Mouse (Mus musculus) hindbrain, embryonic 11.5 days (tissue): ENCODE data around the gene AW011738. TPM values are rescaled to one million over a fixed set of nuclear protein-coding genes. Genes with fewer than 3 reads are reported as not detected.

ENCODE experiments used
- ATAC-seq: fragments of 200-750 bp; cut with Nextera tagmentation; 2 replicates; pipeline ENCODE4 v1.8.0; 2017; ENCODE audit warnings: mild to moderate bottlenecking, moderate TSS enrichment, moderate library complexity; ENCODE audit not compliant: low FRiP score
- DNase-seq: peaks from one replicate; pipeline ENCODE4 v3.0.0-alpha.2; 2015; ENCODE audit warnings: low spot score
- H3K27ac ChIP-seq: fragments of 300-500 bp; sonication (generic); 2 replicates; pipeline ENCODE4 v1.5.1; 2014; ENCODE audit warnings: mild to moderate bottlenecking, low read depth, low read length
- H3K27me3 ChIP-seq: fragments of 300-500 bp; sonication (generic); 2 replicates; pipeline ENCODE4 v1.6.1; 2014; ENCODE audit warnings: mild to moderate bottlenecking, low read length, moderate library complexity, mixed read lengths; ENCODE audit not compliant: control insufficient read depth, insufficient read depth
- H3K36me3 ChIP-seq: fragments of 300-500 bp; sonication (generic); 2 replicates; pipeline ENCODE4 v1.6.1; 2014; ENCODE audit warnings: mild to moderate bottlenecking, low read length, moderate library complexity, mixed read lengths; ENCODE audit not compliant: control insufficient read depth, insufficient read depth
- H3K4me1 ChIP-seq: fragments of 300-500 bp; sonication (generic); replicated peaks from 2 replicates; pipeline ENCODE4 v1.6.1; 2014; ENCODE audit warnings: low read length, mixed read lengths; ENCODE audit not compliant: control insufficient read depth, insufficient read depth
- H3K4me2 ChIP-seq: fragments of 300-500 bp; sonication (generic); replicated peaks from 2 replicates; pipeline ENCODE4 v1.6.1; 2014; ENCODE audit warnings: mild to moderate bottlenecking, low read depth, low read length
- H3K4me3 ChIP-seq: fragments of 300-500 bp; sonication (generic); 2 replicates; pipeline ENCODE4 v1.5.1; 2014; ENCODE audit warnings: low read depth, low read length
- H3K9ac ChIP-seq: fragments of 300-500 bp; sonication (generic); 2 replicates; pipeline ENCODE4 v1.6.1; 2014; ENCODE audit warnings: low read depth, low read length
- H3K9me3 ChIP-seq: fragments of 300-500 bp; sonication (generic); 2 replicates; pipeline ENCODE4 v1.6.1; 2016; ENCODE audit warnings: low read length; ENCODE audit not compliant: control insufficient read depth
- WGBS: fragments of 180-500 bp; shearing (Covaris S2); extraction: QIAGEN DNeasy Blood & Tissue Kit; methylation state at CpG from one replicate; pipeline ENCODE4 v1.1.7; 2014; 5-methylcytosine and 5-hydroxymethylcytosine counted together
- polyA plus RNA-seq: library from polyadenylated mRNA; unstranded; fragments of >200 nt; fragmentation: Nextera tagmentation; extraction: Ambion mirVana; gene quantifications from 2 replicates; pipeline ENCODE4 v1.2.1, GENCODE M21; 2014

Gene AW011738
- polyA plus RNA-seq, 1 experiment from 2014 or later = 2.0 TPM

DNA sequence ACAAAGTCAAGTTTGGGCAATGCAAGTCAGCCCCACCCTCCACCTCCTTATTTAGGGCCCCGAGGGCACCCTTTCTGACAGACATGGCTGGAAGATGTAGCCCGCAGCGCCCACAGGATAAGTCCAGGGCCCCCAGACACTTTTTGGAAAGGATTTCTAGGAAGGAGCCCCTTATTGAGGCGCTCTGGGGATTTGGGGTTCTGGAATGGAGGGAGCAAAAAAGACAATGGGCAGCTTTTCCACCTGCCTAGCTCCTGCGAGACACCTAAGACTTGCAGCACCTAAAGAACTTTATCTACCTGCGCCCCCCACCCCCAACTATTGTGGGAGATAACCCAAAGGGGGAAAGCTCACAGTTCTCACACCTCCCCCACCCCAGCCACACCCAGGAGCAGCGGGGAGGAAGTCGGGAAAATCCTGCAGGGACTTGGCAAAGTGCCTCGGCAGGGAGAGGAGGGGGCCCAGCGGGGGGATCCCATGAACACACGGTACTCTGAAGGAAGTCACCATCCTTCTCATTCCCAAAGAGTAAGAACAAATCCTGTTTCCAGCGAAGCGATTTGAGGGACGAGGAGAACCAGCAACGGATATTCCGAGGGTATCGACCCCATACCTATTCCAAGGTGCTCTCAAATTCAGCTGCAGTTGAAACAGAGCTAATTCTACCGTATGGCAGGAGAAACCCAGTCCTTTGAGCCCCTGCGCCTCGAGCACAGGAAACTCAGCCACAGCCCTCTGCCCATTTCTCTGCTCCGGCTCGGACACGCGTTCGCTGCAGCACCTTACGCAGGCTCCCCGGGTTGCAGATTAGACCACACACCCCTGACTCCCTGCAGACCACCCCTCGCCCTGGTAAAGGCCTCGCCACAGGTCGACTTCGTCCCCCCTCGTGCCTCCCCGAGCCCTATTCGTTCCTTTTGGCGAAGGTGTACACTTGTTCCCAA, 6.9 kb upstream of the AW011738 start:
- Histone ChIP-seq H3K4me1 (peaks cover 9% of the 10 kb centered on the region), H3K4me3 (peak overlapping the region; percentile 96), H3K36me3 (no peaks in the 10 kb centered on the region), H3K4me2 (peak overlapping the region; percentile 86), H3K9me3 (no peaks in the 10 kb centered on the region), H3K27me3 (no peaks in the 10 kb centered on the region), H3K9ac (peak overlapping the region; percentile 94), H3K27ac (peak overlapping the region; percentile 95)
- ATAC-seq = peak; percentile 6; the same call in 1 of the 2 replicates
- WGBS = 3% methylated on average over 35 of the region's 35 CpGs
- peak; percentile 62 for DNase-seq

- DNase-seq = no peak
- H3K4me1 ChIP-seq = peaks cover 8% of the 10 kb centered on the region
- peak; percentile 86 for ATAC-seq
- H3K36me3 ChIP-seq = no peaks in the 10 kb centered on the region
- H3K9me3 ChIP-seq = no peaks in the 10 kb centered on the region
- peak within 1 kb of the TSS; percentile 95 for H3K27ac ChIP-seq
- H3K4me3 ChIP-seq = peak within 1 kb of the TSS; percentile 96
- H3K27me3 ChIP-seq = no peaks in the 10 kb centered on the region
- peak within 1 kb of the TSS; percentile 94 for H3K9ac ChIP-seq
- peak within 1 kb of the TSS; percentile 86 for H3K4me2 ChIP-seq
- WGBS = 2% methylated on average over 22 of the region's 88 CpGs
Measured at GRCm38 (mm10) chr4:156197131-156197828, 5.8 kb upstream of the AW011738 start, which contains the start of gene Agrn. Gene Agrn, minus strand, starts transcription at chr4:156197488.

GRCm38 (mm10) chr4:156197829-156198205, 5.3 kb upstream of the AW011738 start:
- peak overlapping the region; percentile 51 for H3K9ac ChIP-seq
- DNase-seq (peak; percentile 97), ATAC-seq (peak; percentile 95)
- H3K36me3 ChIP-seq = no peaks in the 10 kb centered on the region
- H3K4me3 ChIP-seq = peak overlapping the region; percentile 96
- H3K27ac ChIP-seq = peak overlapping the region; percentile 95
- H3K4me1 ChIP-seq = peaks cover 6% of the 10 kb centered on the region
- WGBS = under 1% methylated on average over 22 of the region's 26 CpGs
- no peaks in the 10 kb centered on the region for H3K27me3 ChIP-seq
- H3K9me3 ChIP-seq = no peaks in the 10 kb centered on the region
- peak overlapping the region; percentile 41 for H3K4me2 ChIP-seq

DNA sequence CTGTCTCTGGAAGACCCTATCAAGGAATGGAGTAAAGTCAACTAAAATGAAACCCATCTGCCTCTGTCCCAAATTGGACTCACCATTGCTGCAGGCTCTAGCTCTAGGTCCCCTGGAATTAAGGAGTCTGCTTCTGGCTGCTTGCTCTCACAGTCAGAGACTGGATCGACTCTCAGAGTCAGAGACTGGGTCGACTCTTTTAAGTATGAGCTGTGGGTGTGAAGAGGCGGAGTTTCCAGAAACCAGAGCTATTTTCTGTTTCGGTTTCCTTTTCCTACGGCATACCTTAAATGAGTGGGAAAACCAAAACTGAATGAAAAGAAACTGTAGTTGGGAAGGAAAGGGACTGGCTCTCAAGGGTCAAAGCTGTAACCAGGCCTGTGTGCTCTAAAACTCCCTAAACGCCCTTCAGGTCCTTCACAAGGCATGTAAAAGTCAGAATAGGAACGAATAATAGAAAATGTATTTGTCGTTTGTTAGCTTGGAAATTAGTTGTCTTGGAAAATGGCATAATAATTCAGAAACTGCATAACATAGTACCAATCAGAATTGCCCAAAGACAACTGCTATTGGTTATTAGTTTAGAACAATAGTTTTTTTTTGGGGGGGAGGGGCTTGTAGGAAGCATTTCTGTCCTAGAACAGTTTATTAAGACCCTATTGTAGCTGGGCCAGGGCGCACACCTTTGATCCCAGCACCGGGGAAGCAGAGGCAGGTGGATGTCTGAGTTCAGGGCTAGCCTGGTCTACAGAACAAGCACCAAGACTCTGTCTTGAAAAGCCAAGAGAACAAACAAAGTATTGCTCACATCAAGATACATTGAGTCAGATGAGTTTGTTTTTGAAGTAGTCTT, 2.3 kb upstream of the AW011738 start, which contains the start of gene Isg15:
Gene Isg15, minus strand, starts transcription at position 196 of the 853 bp plus-strand sequence.
- H3K36me3 ChIP-seq = no peaks in the 10 kb centered on the region
- WGBS = 68% methylated on average over 10 of the region's 10 CpGs
- H3K27me3 ChIP-seq = no peaks in the 10 kb centered on the region

GRCm38 (mm10) chr4:156202462-156202893, 626 bp upstream of the AW011738 start:
- Histone ChIP-seq H3K4me1 (0 out of 2 replicates have a peak, but pooled peaks cover 3% of the 10 kb centered on the region), H3K9ac (peak overlapping the region; percentile 69; the same call in 1 of the 2 replicates), H3K4me2 (peak overlapping the region; percentile 84), H3K27me3 (no peaks in the 10 kb centered on the region), H3K9me3 (no peaks in the 10 kb centered on the region), H3K36me3 (no peaks in the 10 kb centered on the region), H3K27ac (peak overlapping the region; percentile 37), H3K4me3 (peak overlapping the region; percentile 68)
- no peak for ATAC-seq
- no peak for DNase-seq
- 47% methylated on average over 12 of the region's 12 CpGs for WGBS

More for the DNA sequence above, 2.3 kb upstream of the AW011738 start, which contains the start of gene Isg15:
- no peaks in the 10 kb centered on the region for H3K9me3 ChIP-seq
- no peak for ATAC-seq
- no peak for DNase-seq
- no peak within 1 kb of the TSS for H3K27ac ChIP-seq
- 0 out of 2 replicates have a peak, but pooled peaks cover 3% of the 10 kb centered on the region for H3K4me1 ChIP-seq
- H3K4me3 ChIP-seq = no peak within 1 kb of the TSS
- no peak within 1 kb of the TSS for H3K4me2 ChIP-seq
- H3K9ac ChIP-seq = no peak within 1 kb of the TSS

- 1% methylated on average over 49 of the region's 49 CpGs for WGBS
- Histone ChIP-seq H3K9me3 (no peaks in the 10 kb centered on the region), H3K27me3 (no peaks in the 10 kb centered on the region), H3K4me1 (0 out of 2 replicates have a peak, but pooled peaks cover 3% of the 10 kb centered on the region), H3K4me2 (peak overlapping the region; percentile 84), H3K36me3 (no peaks in the 10 kb centered on the region), H3K27ac (peak overlapping the region; percentile 47; the same call in 1 of the 2 replicates), H3K9ac (peak overlapping the region; percentile 69), H3K4me3 (peak overlapping the region; percentile 68)
- peak; percentile 34 for ATAC-seq
- DNase-seq = peak; percentile 70
Measured at GRCm38 (mm10) chr4:156203413-156204131, 468 bp downstream of the AW011738 start.

DNA sequence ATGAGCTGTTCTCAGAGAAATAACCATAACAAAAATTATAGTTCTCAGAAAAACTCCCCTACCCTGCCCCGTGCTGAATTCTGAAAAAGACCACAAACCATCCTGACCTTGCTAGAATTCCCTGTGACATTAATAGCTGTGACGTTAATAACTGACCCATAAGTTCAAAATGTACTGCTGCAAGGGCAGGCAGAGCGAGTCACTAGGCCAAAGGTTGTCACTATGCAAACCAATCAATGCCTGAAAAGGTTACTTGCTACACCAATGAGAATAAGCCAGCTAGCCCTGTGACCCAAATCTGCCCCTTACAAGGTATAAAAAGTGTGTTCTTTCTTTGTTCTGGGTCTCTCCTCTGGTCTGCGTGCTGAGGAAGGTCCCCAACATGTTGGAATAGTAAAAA, 5.8 kb downstream of the AW011738 start:
- 88% methylated on average over 4 of the region's 4 CpGs for WGBS
- no peak for ATAC-seq
- H3K4me2 ChIP-seq = no peak overlapping the region
- no peaks in the 10 kb centered on the region for H3K36me3 ChIP-seq
- H3K27me3 ChIP-seq = no peaks in the 10 kb centered on the region
- no peak overlapping the region for H3K4me3 ChIP-seq
- H3K9ac ChIP-seq = no peak overlapping the region
- no peak for DNase-seq
- no peak overlapping the region for H3K27ac ChIP-seq
- no peaks in the 10 kb centered on the region for H3K9me3 ChIP-seq
- 0 out of 2 replicates have a peak, but pooled peaks cover 3% of the 10 kb centered on the region for H3K4me1 ChIP-seq
